Mouse (Mus musculus): ENCODE measurements around the gene Kif5a.

Gene Kif5a

GRCm38 (mm10) chr10:127177235-127177634, 85.9 kb downstream of the Kif5a start:
- no peak for DNase-seq (ENCODE audit: low read depth, low spot score)

GRCm38 (mm10) chr10:127176756-127177155, 86.4 kb downstream of the Kif5a start:
- DNase-seq (ENCODE audit: low read depth, low spot score), result peak; percentile 31

GRCm38 (mm10) chr10:127176228-127176627, 86.9 kb downstream of the Kif5a start:
- peak; percentile 31 for DNase-seq (ENCODE audit: low read depth, low spot score)

All from CD4-positive, CD25-positive, alpha-beta regulatory T cell, adult 2 months (primary cell).